In genomic region chr4:131400756-131401155, GRCm38 (mm10) we compare ENCODE assay signal across 8 mouse cellular contexts.
DNase-seq lines count a peak whose midpoint lies in the region; ATAC-seq and TF ChIP-seq lines count a peak whose summit lies in the region.
"Had no signal": no experiment of that assay in that cellular context is flagged by ENCODE, and none has a peak within 500 bp of the region (broad histone marks: within the 10 kb centered on the region; RNA-seq: fewer than 3 reads in every experiment).

No protein-coding gene starts in this region.

- no peak for TF ChIP-seq EP300 in lung, postnatal 0 days (IDR thresholded peaks at IDR 0.05)

- 23% methylated on average over 11 of the region's 11 CpGs for WGBS in midbrain, embryonic 10.5 days
- 18% methylated on average over 11 of the region's 11 CpGs for WGBS in midbrain, embryonic 16.5 days
- WGBS in lung, postnatal 0 days = 19% methylated on average over 11 of the region's 11 CpGs

- peak; percentile 73 for TF ChIP-seq CTCF in lung, postnatal 0 days (IDR thresholded peaks at IDR 0.05)

- no peak overlapping the region for H3K4me2 ChIP-seq in midbrain, embryonic 16.5 days (ENCODE audit: low read length)
- no peak overlapping the region for H3K4me2 ChIP-seq in lung, postnatal 0 days (replicated peaks; ENCODE audit: low read depth, low read length)
- H3K4me2 ChIP-seq: limb, embryonic 12.5 days had no signal

- no peaks in the 10 kb centered on the region for H3K36me3 ChIP-seq in midbrain, embryonic 10.5 days
- H3K36me3 ChIP-seq in midbrain, embryonic 16.5 days (ENCODE audit: control insufficient read depth, insufficient read depth, low read length) = no peaks in the 10 kb centered on the region
- no peaks in the 10 kb centered on the region for H3K36me3 ChIP-seq in lung, postnatal 0 days (ENCODE audit: insufficient read depth, low read length)
- H3K36me3 ChIP-seq: limb, embryonic 12.5 days had no signal

- ATAC-seq in midbrain, embryonic 16.5 days = no peak
- ATAC-seq in lung, postnatal 0 days = no peak

- H3K27me3 ChIP-seq in midbrain, embryonic 10.5 days (ENCODE audit: low read depth, poor library complexity, severe bottlenecking) = no peaks in the 10 kb centered on the region
- H3K27me3 ChIP-seq in midbrain, embryonic 16.5 days (ENCODE audit: control insufficient read depth, insufficient read depth, low read depth, low read length) = no peaks in the 10 kb centered on the region
- H3K27me3 ChIP-seq in lung, postnatal 0 days (replicated peaks; ENCODE audit: insufficient read depth, low read length) = no peaks in the 10 kb centered on the region

- no peaks in the 10 kb centered on the region for H3K9me3 ChIP-seq in midbrain, embryonic 10.5 days (replicated peaks)
- no peaks in the 10 kb centered on the region for H3K9me3 ChIP-seq in midbrain, embryonic 16.5 days (replicated peaks; ENCODE audit: control insufficient read depth, low read length, poor library complexity, severe bottlenecking)
- H3K9me3 ChIP-seq in lung, postnatal 0 days (ENCODE audit: low read length) = no peaks in the 10 kb centered on the region

- H3K27ac ChIP-seq in midbrain, embryonic 10.5 days (replicated peaks) = no peak overlapping the region
- no peak overlapping the region for H3K27ac ChIP-seq in midbrain, embryonic 16.5 days (ENCODE audit: low read length)
- no peak overlapping the region for H3K27ac ChIP-seq in lung, postnatal 0 days (ENCODE audit: low read length)
- H3K27ac ChIP-seq: limb, embryonic 12.5 days had no signal

- H3K4me1 ChIP-seq in midbrain, embryonic 10.5 days = peaks cover 7% of the 10 kb centered on the region
- no peaks in the 10 kb centered on the region for H3K4me1 ChIP-seq in midbrain, embryonic 16.5 days (ENCODE audit: control insufficient read depth, insufficient read depth, low read length)
- no peaks in the 10 kb centered on the region for H3K4me1 ChIP-seq in lung, postnatal 0 days (ENCODE audit: insufficient read depth, low read depth, low read length)

- H3K4me3 ChIP-seq in midbrain, embryonic 10.5 days = no peak overlapping the region
- H3K4me3 ChIP-seq in midbrain, embryonic 16.5 days (ENCODE audit: low read depth, low read length) = no peak overlapping the region
- no peak overlapping the region for H3K4me3 ChIP-seq in lung, postnatal 0 days (ENCODE audit: low read depth, low read length)
- H3K4me3 ChIP-seq: limb, embryonic 12.5 days had no signal

- H3K9ac ChIP-seq in midbrain, embryonic 16.5 days (ENCODE audit: low read depth, low read length) = no peak overlapping the region
- H3K9ac ChIP-seq in lung, postnatal 0 days (replicated peaks; ENCODE audit: low read depth) = no peak overlapping the region
- H3K9ac ChIP-seq: limb, embryonic 12.5 days had no signal

- intact Hi-C loops in heart, postnatal 14 days (cut with DNase I) = loop anchor here (10.0 kb wide), 1 partner anchor 434 kb away; the partner anchor contains the start of gene Ptpru

- peak; percentile 56 for DNase-seq in midbrain, embryonic 10.5 days (ENCODE audit: low spot score)
- peak; percentile 73 for DNase-seq in ZHBTc4 (ENCODE audit: low read depth, low spot score)
- DNase-seq in c-Kit-positive CD71-positive TER-119-positive erythroid progenitor cells, embryonic 14.5 days (ENCODE audit: low spot score) = peak; percentile 10
- peak; percentile 27 to 45 for DNase-seq in heart, postnatal 14 days
- peak; percentile 22 for DNase-seq in lung, postnatal 0 days (ENCODE audit: low spot score)
- DNase-seq in urinary bladder, adult 18-20 months (ENCODE audit: low spot score in 2 of 2) = peak; percentile 49 to 76

Comparison
In these comparisons a context has a peak if more than half of its experiments do, and no peak if none do; other contexts are left out.
1. DNase-seq: peak in every context shown above with its lines; median percentile 73 in ZHBTc4; 62 in urinary bladder, adult 18-20 months; 56 in midbrain, embryonic 10.5 days; 36 in heart, postnatal 14 days; 22 in lung, postnatal 0 days; 10 in c-Kit-positive CD71-positive TER-119-positive erythroid progenitor cells, embryonic 14.5 days.